Mouse (Mus musculus) myocyte (in vitro differentiated cells): ENCODE data around the gene Nms.

Experiments
- POLR2A ChIP-seq: IDR thresholded peaks from one replicate; pipeline ENCODE4 v1.6.1; 2011; ENCODE audit warnings: low read depth, mild to moderate bottlenecking, control low read depth, moderate library complexity; ENCODE audit not compliant: insufficient read length
- USF1 ChIP-seq: IDR thresholded peaks from one replicate; pipeline ENCODE4 v1.6.1; 2011; ENCODE audit warnings: low read depth, mild to moderate bottlenecking, control low read depth, moderate library complexity

DNA sequence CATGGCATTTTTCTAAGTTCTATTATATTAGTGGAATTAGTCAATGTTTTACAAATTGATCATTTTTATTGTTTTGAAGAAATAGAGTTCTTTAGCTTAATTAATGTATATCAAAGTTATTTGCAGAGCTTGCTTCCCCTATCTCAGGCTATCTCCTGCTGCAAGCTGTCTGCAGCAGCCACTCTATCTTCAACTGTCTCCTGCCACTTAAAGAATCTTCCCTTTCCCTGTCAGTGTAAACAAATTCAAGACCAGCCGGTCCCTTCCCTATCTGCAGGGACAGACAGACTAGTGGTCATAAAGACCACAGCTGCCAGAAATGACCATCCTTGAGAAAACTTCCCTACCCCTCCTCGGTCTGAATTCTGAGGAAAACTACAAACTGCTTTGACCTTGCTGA lies 44.9 kb downstream of the Nms start:
- TF ChIP-seq USF1 = no peak
- no peak for TF ChIP-seq POLR2A
